Mouse (Mus musculus) liver, adult 2 months (tissue): ENCODE results near the gene Fam129a.

Source experiments
- CTCF ChIP-seq: fragments of 200-500 bp; IDR thresholded peaks from 2 replicates; pipeline ENCODE4 v1.5.1; 2011; ENCODE audit warnings: low read depth, low read length, control low read depth
- POLR2A ChIP-seq: fragments of 200-500 bp; IDR thresholded peaks from 2 replicates; pipeline ENCODE4 v1.6.1; 2011; ENCODE audit warnings: low read length, control low read depth; ENCODE audit not compliant: insufficient read depth; ENCODE audit errors: extremely low read depth

GRCm38 (mm10) chr1:151543796-151544477 is 27.0 kb upstream of the Fam129a start:
- TF ChIP-seq POLR2A (no peak), CTCF (no peak)
